Mouse (Mus musculus): ENCODE data around the gene 2410002F23Rik. TPM values are rescaled to one million over a fixed set of nuclear protein-coding genes. Genes with fewer than 3 reads are reported as not detected.
A peak's percentile ranks its signal among the peaks of the same experiment; 100 is the strongest.
"Not testable (repeated sequence)": the region's sequence is repeated elsewhere in the genome, so short reads cannot be mapped to it uniquely, and the experiment has no call there.

Gene 2410002F23Rik
- polyA plus RNA-seq, 1 experiment from 2014 or later: 174 TPM

GRCm38 (mm10) chr7:44271309-44271708 is 24.8 kb downstream of the 2410002F23Rik start:
- DNase-seq (ENCODE audit: low spot score): no peak
- Histone ChIP-seq H3K27ac (no peak overlapping the region), H3K9me3 (no peaks in the 10 kb centered on the region), H3K27me3 (ENCODE audit: insufficient read depth, poor library complexity, severe bottlenecking) (peaks cover 47% of the 10 kb centered on the region), H3K4me3 (no peak overlapping the region), H3K4me1 (replicated peaks) (peaks cover 4% of the 10 kb centered on the region; the same call in 1 of the 2 replicates), H3K36me3 (no peaks in the 10 kb centered on the region)
- WGBS: 73% methylated on average over 2 of the region's 2 CpGs

- DNase-seq (ENCODE audit: low spot score): no peak
- 92% methylated on average over 7 of the region's 7 CpGs for WGBS
Measured at GRCm38 (mm10) chr7:44272546-44272945, 26.0 kb downstream of the 2410002F23Rik start.

GRCm38 (mm10) chr7:44273446-44273845 is 26.9 kb downstream of the 2410002F23Rik start:
- H3K9me3 ChIP-seq: 0 out of 2 replicates have a peak, but pooled peaks cover 5% of the 10 kb centered on the region
- H3K4me3 ChIP-seq: no peak overlapping the region
- no peaks in the 10 kb centered on the region for H3K36me3 ChIP-seq
- peaks cover 34% of the 10 kb centered on the region for H3K27me3 ChIP-seq (ENCODE audit: insufficient read depth, poor library complexity, severe bottlenecking)
- H3K4me1 ChIP-seq (replicated peaks): peaks cover 4% of the 10 kb centered on the region; the same call in 1 of the 2 replicates
- WGBS: 54% methylated on average over 7 of the region's 7 CpGs
- DNase-seq (ENCODE audit: low spot score): no peak
- no peak overlapping the region for H3K27ac ChIP-seq

More at GRCm38 (mm10) chr7:44272546-44272945, 26.0 kb downstream of the 2410002F23Rik start:
- Histone ChIP-seq H3K27me3 (ENCODE audit: insufficient read depth, poor library complexity, severe bottlenecking) (peaks cover 43% of the 10 kb centered on the region), H3K9me3 (no peaks in the 10 kb centered on the region), H3K27ac (no peak overlapping the region), H3K4me1 (replicated peaks) (peaks cover 4% of the 10 kb centered on the region; the same call in 1 of the 2 replicates), H3K4me3 (no peak overlapping the region), H3K36me3 (no peaks in the 10 kb centered on the region)

- Histone ChIP-seq H3K27me3 (ENCODE audit: insufficient read depth, poor library complexity, severe bottlenecking) (peaks cover 32% of the 10 kb centered on the region), H3K4me1 (replicated peaks) (peaks cover 4% of the 10 kb centered on the region; the same call in 1 of the 2 replicates), H3K36me3 (no peaks in the 10 kb centered on the region), H3K9me3 (0 out of 2 replicates have a peak, but pooled peaks cover 5% of the 10 kb centered on the region), H3K27ac (no peak overlapping the region), H3K4me3 (no peak overlapping the region)
- 39% methylated on average over 11 of the region's 11 CpGs for WGBS
- DNase-seq (ENCODE audit: low spot score): no peak
Measured at GRCm38 (mm10) chr7:44274096-44274495, 27.6 kb downstream of the 2410002F23Rik start.

GRCm38 (mm10) chr7:44275546-44275945 is 29.0 kb downstream of the 2410002F23Rik start:
- H3K4me1 ChIP-seq (replicated peaks): peaks cover 4% of the 10 kb centered on the region; the same call in 1 of the 2 replicates
- DNase-seq (ENCODE audit: low spot score): no peak
- no peak overlapping the region for H3K27ac ChIP-seq
- H3K36me3 ChIP-seq: no peaks in the 10 kb centered on the region
- H3K4me3 ChIP-seq: no peak overlapping the region
- WGBS: 73% methylated on average over 3 of the region's 3 CpGs
- 0 out of 2 replicates have a peak, but pooled peaks cover 5% of the 10 kb centered on the region for H3K9me3 ChIP-seq
- H3K27me3 ChIP-seq (ENCODE audit: insufficient read depth, poor library complexity, severe bottlenecking): peaks cover 32% of the 10 kb centered on the region

GRCm38 (mm10) chr7:44276461-44277249 is 30.1 kb downstream of the 2410002F23Rik start:
- no peak overlapping the region for H3K27ac ChIP-seq
- H3K4me1 ChIP-seq (replicated peaks): peaks cover 7% of the 10 kb centered on the region; the same call in 1 of the 2 replicates
- 0 out of 2 replicates have a peak, but pooled peaks cover 5% of the 10 kb centered on the region for H3K9me3 ChIP-seq
- DNase-seq (ENCODE audit: low spot score): no peak
- H3K36me3 ChIP-seq: no peaks in the 10 kb centered on the region
- peaks cover 32% of the 10 kb centered on the region for H3K27me3 ChIP-seq (ENCODE audit: insufficient read depth, poor library complexity, severe bottlenecking)
- no peak overlapping the region for H3K4me3 ChIP-seq
- WGBS: 68% methylated on average over 10 of the region's 10 CpGs

GRCm38 (mm10) chr7:44277250-44277622 is 30.7 kb downstream of the 2410002F23Rik start:
- Histone ChIP-seq H3K36me3 (no peaks in the 10 kb centered on the region), H3K27me3 (ENCODE audit: insufficient read depth, poor library complexity, severe bottlenecking) (peaks cover 32% of the 10 kb centered on the region), H3K4me3 (no peak overlapping the region), H3K4me1 (replicated peaks) (peaks cover 9% of the 10 kb centered on the region; the same call in 1 of the 2 replicates), H3K27ac (no peak overlapping the region), H3K9me3 (0 out of 2 replicates have a peak, but pooled peaks cover 5% of the 10 kb centered on the region)
- peak; percentile 23 for DNase-seq (ENCODE audit: low spot score)
- 49% methylated on average over 2 of the region's 2 CpGs for WGBS

GRCm38 (mm10) chr7:44280959-44281358 is 34.4 kb downstream of the 2410002F23Rik start:
- Histone ChIP-seq H3K36me3 (no peaks in the 10 kb centered on the region), H3K4me3 (no peak overlapping the region), H3K27me3 (ENCODE audit: insufficient read depth, poor library complexity, severe bottlenecking) (0 out of 2 replicates have a peak, but pooled peaks cover 4% of the 10 kb centered on the region), H3K4me1 (replicated peaks) (peaks cover 5% of the 10 kb centered on the region; the same call in 1 of the 2 replicates), H3K27ac (no peak overlapping the region), H3K9me3 (0 out of 2 replicates have a peak, but pooled peaks cover 5% of the 10 kb centered on the region)
- no peak for DNase-seq (ENCODE audit: low spot score)
- 68% methylated on average over 1 of the region's 1 CpGs for WGBS

GRCm38 (mm10) chr7:44281586-44281985 is 35.1 kb downstream of the 2410002F23Rik start:
- 81% methylated on average over 7 of the region's 7 CpGs for WGBS
- Histone ChIP-seq H3K36me3 (no peaks in the 10 kb centered on the region), H3K4me3 (no peak overlapping the region), H3K9me3 (0 out of 2 replicates have a peak, but pooled peaks cover 5% of the 10 kb centered on the region), H3K27ac (no peak overlapping the region), H3K27me3 (ENCODE audit: insufficient read depth, poor library complexity, severe bottlenecking) (no peaks in the 10 kb centered on the region), H3K4me1 (replicated peaks) (peaks cover 5% of the 10 kb centered on the region; the same call in 1 of the 2 replicates)
- DNase-seq (ENCODE audit: low spot score): no peak

- Histone ChIP-seq H3K27ac (no peak overlapping the region), H3K36me3 (no peaks in the 10 kb centered on the region), H3K4me1 (replicated peaks) (no peaks in the 10 kb centered on the region), H3K9me3 (peaks cover 9% of the 10 kb centered on the region; the same call in 1 of the 2 replicates), H3K27me3 (ENCODE audit: insufficient read depth, poor library complexity, severe bottlenecking) (no peaks in the 10 kb centered on the region), H3K4me3 (no peak overlapping the region)
- 73% methylated on average over 7 of the region's 7 CpGs for WGBS
- DNase-seq (ENCODE audit: low spot score): no peak
Measured at GRCm38 (mm10) chr7:44287760-44288159, 41.2 kb downstream of the 2410002F23Rik start.

- no peaks in the 10 kb centered on the region for H3K27me3 ChIP-seq (ENCODE audit: insufficient read depth, poor library complexity, severe bottlenecking)
- 84% methylated on average over 4 of the region's 4 CpGs for WGBS
- H3K36me3 ChIP-seq: no peaks in the 10 kb centered on the region
- H3K4me3 ChIP-seq: no peak overlapping the region
- no peak for DNase-seq (ENCODE audit: low spot score)
- no peak overlapping the region for H3K27ac ChIP-seq
- peaks cover 9% of the 10 kb centered on the region; the same call in 1 of the 2 replicates for H3K9me3 ChIP-seq
- H3K4me1 ChIP-seq (replicated peaks): no peaks in the 10 kb centered on the region
Measured at GRCm38 (mm10) chr7:44290986-44291385, 44.5 kb downstream of the 2410002F23Rik start.

GRCm38 (mm10) chr7:44291418-44291817 is 44.9 kb downstream of the 2410002F23Rik start:
- no peak for DNase-seq (ENCODE audit: low spot score)
- Histone ChIP-seq H3K27me3 (ENCODE audit: insufficient read depth, poor library complexity, severe bottlenecking) (no peaks in the 10 kb centered on the region), H3K4me3 (no peak overlapping the region), H3K36me3 (no peaks in the 10 kb centered on the region), H3K4me1 (replicated peaks) (no peaks in the 10 kb centered on the region), H3K9me3 (peaks cover 9% of the 10 kb centered on the region; the same call in 1 of the 2 replicates), H3K27ac (no peak overlapping the region)
- WGBS: 57% methylated on average over 4 of the region's 4 CpGs

- H3K9me3 ChIP-seq; H3K36me3 ChIP-seq; H3K27ac ChIP-seq; DNase-seq (ENCODE audit: low spot score); H3K4me3 ChIP-seq; H3K27me3 ChIP-seq (ENCODE audit: insufficient read depth, poor library complexity, severe bottlenecking); H3K4me1 ChIP-seq (replicated peaks): not testable (repeated sequence)
- 71% methylated on average over 2 of the region's 2 CpGs for WGBS
Measured at GRCm38 (mm10) chr7:44297501-44297900, 51.0 kb downstream of the 2410002F23Rik start.
